ENCODE assay signal across 18 mouse cellular contexts in the genomic region with DNA sequence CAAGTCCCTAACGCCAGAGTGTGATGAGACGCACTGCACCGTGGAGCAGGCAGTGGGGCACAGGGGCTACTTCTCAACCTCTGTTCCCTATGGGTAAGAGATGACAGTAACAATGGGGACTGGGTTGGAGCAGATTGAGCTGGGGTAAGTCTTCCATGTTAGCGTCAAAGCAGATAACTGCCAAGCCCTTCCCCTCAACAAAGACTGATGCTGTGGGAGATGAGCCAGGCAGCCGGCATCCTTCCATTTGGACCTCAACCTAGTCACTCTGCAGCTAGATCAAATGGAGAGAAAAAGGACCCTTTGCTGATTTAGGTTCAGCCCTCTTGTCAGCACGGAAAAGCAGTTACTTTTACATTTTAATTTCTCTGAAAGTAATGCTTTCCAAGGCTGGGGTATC.
"Had no signal": no experiment of that assay in that cellular context is flagged by ENCODE, and none has a peak within 500 bp of the region (broad histone marks: within the 10 kb centered on the region; RNA-seq: fewer than 3 reads in every experiment).

No protein-coding gene starts in this region.

- H3K9me3 ChIP-seq: midbrain, embryonic 12.5 days; neural tube, embryonic 13.5 days; neural tube, embryonic 15.5 days had no signal

- DNase-seq: lung, adult 18-20 months; lung, embryonic 14.5 days; lung, postnatal 10 days; lung, postnatal 4 days; midbrain, embryonic 14.5 days; retina, postnatal 1 day; right cerebral cortex, adult 18-20 months; right cerebral cortex, postnatal 25 days; right cerebral cortex, postnatal 4 days; spleen, adult 18-20 months; thymus, adult 18-20 months; thymus, postnatal 14 days; thymus, postnatal 36 days had no signal

- H3K27ac ChIP-seq: midbrain, embryonic 12.5 days; neural tube, embryonic 13.5 days; neural tube, embryonic 15.5 days had no signal

- ATAC-seq: midbrain, embryonic 16.5 days had no signal

- H3K4me3 ChIP-seq: midbrain, embryonic 12.5 days; myocyte; neural tube, embryonic 13.5 days; neural tube, embryonic 15.5 days had no signal

- H3K4me2 ChIP-seq: lung, embryonic 14.5 days; midbrain, embryonic 12.5 days; neural tube, embryonic 13.5 days; neural tube, embryonic 15.5 days had no signal

- H3K36me3 ChIP-seq: midbrain, embryonic 12.5 days; neural tube, embryonic 13.5 days; neural tube, embryonic 15.5 days had no signal

- H3K27me3 ChIP-seq: neural tube, embryonic 15.5 days had no signal

- H3K9ac ChIP-seq: lung, embryonic 14.5 days; midbrain, embryonic 12.5 days; neural tube, embryonic 13.5 days; neural tube, embryonic 15.5 days had no signal
